Mouse (Mus musculus) gastrocnemius, adult 8-10 months (tissue): Measurements from ENCODE around the gene 4921509C19Rik. TPM values are rescaled to one million over a fixed set of nuclear protein-coding genes. Genes with fewer than 3 reads are reported as not detected.
A peak's percentile ranks its signal among the peaks of the same experiment; 100 is the strongest.
"Not testable (repeated sequence)": the region's sequence is repeated elsewhere in the genome, so short reads cannot be mapped to it uniquely, and the experiment has no call there.

ENCODE experiments used
- DNase-seq, 2 experiments: peaks; one replicate each; pipeline ENCODE4 v3.0.0; 2022; ENCODE audit warnings: low spot score in 2 of 2
- total RNA-seq, 4 experiments: library from RNA; stranded (reverse); gene quantifications; 2 replicates each; pipeline ENCODE4 v1.2.4; 2022

Gene 4921509C19Rik
- not detected for total RNA-seq

GRCm38 (mm10) chr2:151476053-151476452 lies at the start of gene 4921509C19Rik:
Gene 4921509C19Rik, minus strand, starts transcription at chr2:151476153.
- DNase-seq: not testable (repeated sequence)

GRCm38 (mm10) chr2:151525520-151525919 lies 49.6 kb upstream of the 4921509C19Rik start:
- no peak for DNase-seq

GRCm38 (mm10) chr2:151524324-151525041 lies 48.5 kb upstream of the 4921509C19Rik start:
- no peak for DNase-seq

GRCm38 (mm10) chr2:151519000-151519399 lies 43.0 kb upstream of the 4921509C19Rik start:
- no peak for DNase-seq

- no peak for DNase-seq
Observed at GRCm38 (mm10) chr2:151513525-151514285, 37.8 kb upstream of the 4921509C19Rik start.

GRCm38 (mm10) chr2:151512199-151512598 lies 36.2 kb upstream of the 4921509C19Rik start:
- peak; percentile 22 to 38 for DNase-seq

GRCm38 (mm10) chr2:151504226-151504625 lies 28.3 kb upstream of the 4921509C19Rik start:
- no peak for DNase-seq

GRCm38 (mm10) chr2:151500442-151501007 lies 24.6 kb upstream of the 4921509C19Rik start:
- no peak for DNase-seq

GRCm38 (mm10) chr2:151498358-151498757 lies 22.4 kb upstream of the 4921509C19Rik start:
- no peak for DNase-seq

GRCm38 (mm10) chr2:151494035-151494803 lies 18.3 kb upstream of the 4921509C19Rik start, which contains the start of gene Nsfl1c:
Gene Nsfl1c, plus strand, starts transcription at chr2:151494182.
- DNase-seq: peak; percentile 85 to 91

- no peak for DNase-seq
Observed at GRCm38 (mm10) chr2:151486496-151486895, 10.5 kb upstream of the 4921509C19Rik start.

- DNase-seq: not testable (repeated sequence)
Observed at GRCm38 (mm10) chr2:151434971-151435370, 41.0 kb downstream of the 4921509C19Rik start.

GRCm38 (mm10) chr2:151434203-151434602 lies 41.8 kb downstream of the 4921509C19Rik start:
- not testable (repeated sequence) for DNase-seq

Other genes with a start within 250 kb of the 4921509C19Rik start
- 10 to 100 TPM; 72.8 to 83.3 (median 76.7) TPM for gene Nsfl1c, start 18.0 kb upstream of the 4921509C19Rik start, total RNA-seq
- gene Fkbp1a, start 66.3 kb upstream of the 4921509C19Rik start, total RNA-seq: 100 to 1,000 TPM; 185 to 209 (median 194) TPM
- 1 to 10 TPM in 2 of 4 experiments, under 1 TPM in 2; 0.17 to 1.1 (median 0.82) TPM for gene Sdcbp2, start 96.5 kb upstream of the 4921509C19Rik start, total RNA-seq
- gene Snph, start 156.4 kb upstream of the 4921509C19Rik start, total RNA-seq: 10 to 100 TPM; 33.2 to 45.9 (median 39.9) TPM
- gene Rad21l, start 192.4 kb upstream of the 4921509C19Rik start, total RNA-seq: not detected
- gene Tmem74b, start 225.9 kb upstream of the 4921509C19Rik start, total RNA-seq: 1 to 10 TPM in 3 of 4 experiments, under 1 TPM in 1; 0.46 to 1.8 (median 1.3) TPM